Mouse (Mus musculus) erythroid progenitor cell, adult 5-6 weeks (primary cell): ENCODE measurements around the gene Kcnb1. TPM values are rescaled to one million over a fixed set of nuclear protein-coding genes. Genes with fewer than 3 reads are reported as not detected.

Experiments used
- ATAC-seq: replicated peaks from 2 replicates; pipeline ENCODE4 v1.8.0; 2016; ENCODE audit warnings: moderate number of reproducible peaks, mild to moderate bottlenecking, moderate TSS enrichment, inconsistent platforms; ENCODE audit not compliant: poor library complexity, low FRiP score, severe bottlenecking
- total RNA-seq, 2 experiments: library from RNA; stranded (forward) in 1 of 2; stranded (reverse) in 1 of 2; fragments of 150-400 nt in 1 of 2; fragments of 186-747, 209-891 nt in 1 of 2; gene quantifications; 2 replicates each; pipeline versions ENCODE4 v1.2.3 to v1.2.4; 2015 to 2017; ENCODE audit warnings: low replicate concordance in 2 of 2

Gene Kcnb1
- total RNA-seq, 2 experiments from 2014 or later = not detected

DNA sequence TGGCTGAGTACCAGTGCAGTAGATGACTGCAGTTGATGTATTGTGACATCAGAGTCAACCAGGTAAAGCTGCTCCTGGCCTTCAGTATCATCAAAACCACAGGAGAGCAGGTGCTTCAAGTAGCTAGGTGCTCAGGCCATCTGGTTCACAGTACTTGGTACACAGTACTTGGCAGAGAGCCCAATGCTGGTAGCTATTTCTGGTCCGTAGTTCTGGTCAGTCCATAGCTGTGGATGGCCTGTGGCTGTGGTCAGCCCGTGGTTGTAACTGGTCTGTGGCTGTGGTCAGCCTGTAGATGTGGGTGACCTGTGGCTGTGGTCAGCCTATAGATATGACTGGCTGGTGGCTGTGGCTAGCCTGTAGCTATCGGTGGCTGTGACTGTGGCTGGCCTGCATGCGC, 95.3 kb downstream of the Kcnb1 start:
- ATAC-seq = no peak

DNA sequence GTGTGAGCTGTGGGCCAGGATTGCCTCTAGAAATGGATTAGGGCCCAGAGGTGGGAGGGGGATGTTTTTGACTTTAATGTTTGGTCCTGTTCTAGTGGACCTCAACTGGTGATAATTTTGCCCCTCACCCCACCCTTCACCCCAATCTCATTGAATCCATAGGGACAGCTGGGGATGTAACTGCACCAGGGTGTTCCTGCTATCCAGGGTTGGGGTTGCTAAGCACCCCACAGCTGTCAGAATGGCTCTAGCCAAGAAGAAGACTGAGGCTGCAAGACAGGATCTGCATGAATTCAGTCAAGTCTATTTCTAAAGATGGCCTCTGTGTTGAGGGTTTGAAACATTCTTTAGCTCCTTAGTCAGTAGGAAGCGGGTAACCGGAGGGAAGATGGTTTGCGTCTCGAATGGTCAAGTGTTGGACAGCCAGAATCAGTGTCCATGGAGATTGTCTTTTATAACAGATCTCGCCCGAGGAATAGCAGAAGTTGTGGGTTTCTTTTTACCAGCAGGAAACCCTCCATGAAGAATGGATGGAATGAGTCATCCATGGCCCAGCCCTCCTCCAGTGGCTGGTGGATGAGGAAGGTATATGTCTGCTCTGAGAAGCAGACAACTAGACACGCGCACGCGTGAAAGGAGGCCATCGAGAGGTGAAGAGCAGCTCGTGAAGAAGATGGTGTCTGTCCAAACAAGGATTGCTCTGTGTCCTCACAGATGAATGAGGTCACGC, 96.6 kb downstream of the Kcnb1 start:
- no peak for ATAC-seq

DNA sequence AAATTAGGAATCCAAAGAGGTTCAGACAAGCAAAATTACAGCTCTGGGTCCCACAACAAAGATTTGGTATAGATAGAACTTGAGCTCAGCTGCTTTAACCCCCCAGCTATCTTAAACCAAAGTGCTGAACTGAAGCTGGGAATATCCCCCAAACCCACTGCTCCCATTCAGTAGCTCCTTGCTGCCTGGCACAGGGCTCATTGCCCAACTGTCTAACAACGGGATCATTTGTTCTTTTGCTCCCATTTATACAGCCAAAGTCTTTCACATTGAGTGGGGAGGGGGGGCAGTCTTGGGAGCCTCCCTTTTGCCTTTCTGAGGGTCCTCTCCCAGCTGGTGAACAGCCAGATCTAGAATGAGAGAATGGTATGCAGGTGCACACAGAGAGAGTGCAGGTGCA, 99.7 kb downstream of the Kcnb1 start:
- ATAC-seq = no peak

DNA sequence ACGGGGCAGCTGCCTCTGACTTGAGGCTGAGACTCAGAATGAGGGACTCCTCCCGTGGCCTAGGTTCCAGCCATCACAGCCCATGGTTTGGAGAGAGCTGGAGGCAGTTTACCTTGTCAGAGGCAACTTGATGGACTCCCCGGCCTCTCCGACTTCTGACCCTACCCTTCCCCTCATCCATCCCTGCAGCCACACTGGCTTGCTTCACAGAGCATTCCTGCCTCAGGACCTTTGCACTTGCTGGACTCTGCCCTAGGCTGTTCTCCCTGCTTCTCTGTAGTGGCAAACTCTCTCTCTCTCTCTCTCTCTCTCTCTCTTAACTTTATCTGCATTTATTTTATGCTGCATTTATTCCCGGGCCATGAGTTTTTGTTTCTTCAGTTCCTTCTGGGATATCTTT, 103.1 kb downstream of the Kcnb1 start:
- no peak for ATAC-seq

- ATAC-seq = no peak
These were observed 103.9 kb downstream of the Kcnb1 start for GRCm38 (mm10) chr2:167086092-167086491.

DNA sequence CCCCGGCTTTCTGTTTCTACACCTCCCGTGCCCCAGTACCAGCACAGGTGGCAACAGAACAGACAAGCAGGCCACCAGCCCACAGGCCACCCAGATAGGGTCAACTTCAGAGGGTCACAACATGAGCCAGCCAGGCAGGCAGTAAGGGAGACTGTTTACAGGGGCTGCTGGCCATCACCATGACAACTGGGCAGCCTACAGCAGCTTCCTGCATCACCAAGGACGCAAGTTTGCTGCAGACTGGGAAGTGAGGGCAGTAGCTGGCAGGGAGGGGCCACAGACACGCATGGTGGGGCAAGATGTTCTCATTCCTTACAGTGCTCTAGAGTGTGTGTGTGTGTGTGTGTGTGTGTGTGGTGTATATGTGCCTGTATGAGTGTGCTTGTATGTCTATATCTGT, 108.3 kb downstream of the Kcnb1 start:
- ATAC-seq = no peak

DNA sequence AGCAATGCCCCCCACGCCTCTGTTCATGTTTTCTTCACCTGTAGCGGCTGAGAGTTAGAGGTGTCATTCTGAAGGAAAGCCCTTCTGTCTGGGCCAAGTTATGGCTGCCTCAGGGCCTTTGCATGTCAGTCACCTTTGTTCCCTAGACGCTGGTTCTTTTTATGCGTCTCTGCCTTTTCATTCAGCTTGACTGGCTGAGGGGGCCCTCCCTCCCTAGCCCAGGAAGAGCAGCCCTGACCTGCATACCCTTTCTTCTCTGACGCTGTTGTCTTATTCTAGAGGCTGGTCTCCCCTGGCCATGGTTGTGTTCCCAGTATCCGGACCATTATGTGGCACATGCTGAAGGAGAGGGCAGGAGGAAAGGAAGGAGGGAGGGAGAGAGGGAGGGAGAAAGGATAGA, 108.8 kb downstream of the Kcnb1 start:
- no peak for ATAC-seq

GRCm38 (mm10) chr2:167080387-167080786, 109.6 kb downstream of the Kcnb1 start:
- no peak for ATAC-seq

GRCm38 (mm10) chr2:167079535-167080257, 110.3 kb downstream of the Kcnb1 start:
- ATAC-seq = no peak

GRCm38 (mm10) chr2:167078931-167079495, 110.9 kb downstream of the Kcnb1 start:
- ATAC-seq = no peak

DNA sequence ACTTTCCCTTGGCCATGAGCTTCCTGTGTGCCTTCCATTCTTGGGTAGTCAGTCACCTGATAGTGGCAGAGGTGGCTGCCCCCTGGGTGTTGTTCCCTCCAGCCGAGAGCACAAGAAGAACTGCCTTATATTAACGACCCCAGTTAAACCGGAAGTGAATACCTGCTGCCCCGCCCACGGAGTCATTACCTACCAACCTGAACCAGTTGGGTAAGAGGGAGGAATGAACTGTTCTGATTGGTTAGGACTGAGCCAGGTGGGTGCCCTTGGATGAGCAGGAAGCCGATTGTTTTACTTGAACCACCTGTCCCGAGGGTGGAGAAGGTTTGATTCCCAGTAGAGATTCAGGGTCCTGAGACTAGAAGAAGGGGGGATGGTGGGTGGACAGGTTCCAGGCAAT, 111.5 kb downstream of the Kcnb1 start:
- no peak for ATAC-seq

- ATAC-seq = no peak
These were observed 112.6 kb downstream of the Kcnb1 start for GRCm38 (mm10) chr2:167077199-167077962.

- no peak for ATAC-seq
These were observed 113.2 kb downstream of the Kcnb1 start for GRCm38 (mm10) chr2:167076759-167077158.

- no peak for ATAC-seq
These were observed 113.6 kb downstream of the Kcnb1 start for GRCm38 (mm10) chr2:167076352-167076751.

DNA sequence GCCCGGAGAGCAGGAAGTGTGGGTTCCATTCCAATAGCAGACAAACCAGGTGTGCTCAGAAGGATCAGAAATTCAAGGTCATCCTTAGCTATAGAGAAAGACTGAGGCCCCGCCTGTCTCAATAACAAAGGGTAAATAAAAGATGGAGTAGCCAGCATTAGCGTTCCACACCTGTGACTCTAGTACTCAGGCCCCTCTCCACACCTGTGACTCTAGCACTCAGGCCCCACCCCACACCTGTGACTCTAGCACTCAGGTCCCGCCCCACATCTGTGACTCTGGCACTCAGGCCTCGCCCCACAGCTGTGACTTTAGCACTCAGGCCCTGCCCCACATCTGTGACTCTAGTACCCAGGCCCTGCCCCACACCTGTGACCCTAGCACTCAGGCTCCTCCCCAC, 115.4 kb downstream of the Kcnb1 start:
- ATAC-seq = no peak

- peak; percentile 86 for ATAC-seq
These were observed 118.0 kb downstream of the Kcnb1 start for GRCm38 (mm10) chr2:167071641-167072601.

DNA sequence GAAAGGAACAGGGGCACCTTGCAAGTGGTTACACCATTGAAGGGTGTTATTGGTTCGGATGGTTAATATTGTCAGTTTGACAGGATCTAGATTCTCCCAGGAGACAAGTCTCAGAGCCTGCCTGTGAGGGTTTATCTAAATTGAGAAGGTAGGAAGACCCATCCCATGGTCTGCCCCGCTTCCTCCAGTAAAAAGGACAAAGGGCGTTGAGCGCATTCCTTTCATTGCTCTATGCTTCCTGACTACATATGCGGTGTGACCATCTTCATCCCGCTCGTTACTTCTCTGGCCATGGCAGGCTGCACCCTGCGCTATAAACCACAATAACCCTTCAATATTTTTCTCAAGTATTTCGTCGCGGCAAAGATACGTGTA, 118.7 kb downstream of the Kcnb1 start:
- no peak for ATAC-seq

- ATAC-seq = no peak
These were observed 119.6 kb downstream of the Kcnb1 start for GRCm38 (mm10) chr2:167070341-167070740.

GRCm38 (mm10) chr2:167067575-167067974, 122.4 kb downstream of the Kcnb1 start:
- ATAC-seq = no peak
